In genomic region chr2:124309361-124310128, GRCm38 (mm10) we compare ENCODE assay signal across 20 mouse cellular contexts.
DNase-seq lines count a peak whose midpoint lies in the region; ATAC-seq lines count a peak whose summit lies in the region.
"Had no signal": no experiment of that assay in that cellular context is flagged by ENCODE, and none has a peak within 500 bp of the region (broad histone marks: within the 10 kb centered on the region; RNA-seq: fewer than 3 reads in every experiment).

No protein-coding gene starts in this region.

- no peaks in the 10 kb centered on the region for H3K9me3 ChIP-seq in hindbrain, embryonic 16.5 days (ENCODE audit: control insufficient read depth, low read length)
- no peaks in the 10 kb centered on the region for H3K9me3 ChIP-seq in hindbrain, embryonic 13.5 days
- H3K9me3 ChIP-seq in stomach, embryonic 16.5 days (replicated peaks; ENCODE audit: control insufficient read depth, low read length) = no peaks in the 10 kb centered on the region
- H3K9me3 ChIP-seq: embryonic facial prominence, embryonic 15.5 days; forebrain, embryonic 10.5 days; heart, embryonic 10.5 days had no signal

- H3K27ac ChIP-seq in hindbrain, embryonic 16.5 days (ENCODE audit: low read depth, low read length) = no peak overlapping the region
- no peak overlapping the region for H3K27ac ChIP-seq in hindbrain, embryonic 13.5 days
- no peak overlapping the region for H3K27ac ChIP-seq in stomach, embryonic 16.5 days (ENCODE audit: low read length)
- H3K27ac ChIP-seq: embryonic facial prominence, embryonic 15.5 days; forebrain, embryonic 10.5 days; heart, embryonic 10.5 days; hindbrain, embryonic 14.5 days had no signal

- H3K9ac ChIP-seq in hindbrain, embryonic 16.5 days (ENCODE audit: low read depth, low read length) = no peak overlapping the region
- no peak overlapping the region for H3K9ac ChIP-seq in hindbrain, embryonic 13.5 days
- no peak overlapping the region for H3K9ac ChIP-seq in stomach, embryonic 16.5 days (ENCODE audit: low read length)
- H3K9ac ChIP-seq: embryonic facial prominence, embryonic 15.5 days; hindbrain, embryonic 14.5 days had no signal

- ATAC-seq in hindbrain, embryonic 16.5 days = peak; percentile 37; the same call in 1 of the 2 replicates
- ATAC-seq in hindbrain, embryonic 13.5 days (ENCODE audit: low FRiP score) = no peak
- ATAC-seq in stomach, embryonic 16.5 days (ENCODE audit: insufficient read depth, low FRiP score) = peak; percentile 91
- ATAC-seq: forebrain, embryonic 14.5 days had no signal

- H3K36me3 ChIP-seq in hindbrain, embryonic 16.5 days (ENCODE audit: control insufficient read depth, insufficient read depth, low read length) = no peaks in the 10 kb centered on the region
- H3K36me3 ChIP-seq in hindbrain, embryonic 13.5 days = no peaks in the 10 kb centered on the region
- no peaks in the 10 kb centered on the region for H3K36me3 ChIP-seq in stomach, embryonic 16.5 days (ENCODE audit: control insufficient read depth, insufficient read depth, low read length)
- H3K36me3 ChIP-seq: embryonic facial prominence, embryonic 15.5 days; forebrain, embryonic 10.5 days; heart, embryonic 10.5 days had no signal

- DNase-seq in urinary bladder, postnatal 36 days (ENCODE audit: low spot score in 2 of 2) = peak; percentile 5 to 37
- no peak for DNase-seq in urinary bladder, postnatal 25 days (ENCODE audit: low spot score)
- DNase-seq in gastrocnemius, postnatal 14 days = no peak
- no peak for DNase-seq in embryo, embryonic 11 days
- DNase-seq: adrenal gland, adult 8-10 months; adrenal gland, postnatal 36 days; cerebellum, adult 2 months; cerebellum, postnatal 10 days; heart, adult 18-20 months; heart, postnatal 10 days; heart, postnatal 4 days had no signal

- WGBS in hindbrain, embryonic 16.5 days = 92% methylated on average over 6 of the region's 6 CpGs
- WGBS in hindbrain, embryonic 13.5 days = 94% methylated on average over 6 of the region's 6 CpGs
- WGBS in stomach, embryonic 16.5 days = 79% methylated on average over 6 of the region's 6 CpGs

- H3K4me1 ChIP-seq in hindbrain, embryonic 16.5 days (ENCODE audit: control insufficient read depth, insufficient read depth, low read depth, low read length) = no peaks in the 10 kb centered on the region
- no peaks in the 10 kb centered on the region for H3K4me1 ChIP-seq in hindbrain, embryonic 13.5 days (replicated peaks)
- no peaks in the 10 kb centered on the region for H3K4me1 ChIP-seq in stomach, embryonic 16.5 days (ENCODE audit: control insufficient read depth, insufficient read depth, low read length)
- H3K4me1 ChIP-seq: embryonic facial prominence, embryonic 15.5 days; forebrain, embryonic 10.5 days; heart, embryonic 10.5 days had no signal

- intact Hi-C loops in gastrocnemius, postnatal 14 days (cut with DNase I; ENCODE audit: low total_unique reads) = no loop called here

- no peak overlapping the region for H3K4me3 ChIP-seq in hindbrain, embryonic 16.5 days (ENCODE audit: low read length)
- H3K4me3 ChIP-seq in hindbrain, embryonic 13.5 days = no peak overlapping the region
- H3K4me3 ChIP-seq in stomach, embryonic 16.5 days (replicated peaks; ENCODE audit: low read length) = no peak overlapping the region
- H3K4me3 ChIP-seq: embryonic facial prominence, embryonic 15.5 days; erythroblast, embryonic 14.5 days; forebrain, embryonic 10.5 days; heart, embryonic 10.5 days had no signal

- H3K27me3 ChIP-seq in hindbrain, embryonic 16.5 days (replicated peaks; ENCODE audit: control insufficient read depth, insufficient read depth, low read length) = no peaks in the 10 kb centered on the region
- no peaks in the 10 kb centered on the region for H3K27me3 ChIP-seq in hindbrain, embryonic 13.5 days
- H3K27me3 ChIP-seq in stomach, embryonic 16.5 days (ENCODE audit: control insufficient read depth, insufficient read depth, low read length) = no peaks in the 10 kb centered on the region
- H3K27me3 ChIP-seq: embryonic facial prominence, embryonic 15.5 days had no signal

- no peak overlapping the region for H3K4me2 ChIP-seq in hindbrain, embryonic 16.5 days (ENCODE audit: low read length)
- no peak overlapping the region for H3K4me2 ChIP-seq in hindbrain, embryonic 13.5 days
- H3K4me2 ChIP-seq in stomach, embryonic 16.5 days (ENCODE audit: low read depth, low read length) = no peak overlapping the region
- H3K4me2 ChIP-seq: embryonic facial prominence, embryonic 15.5 days; hindbrain, embryonic 14.5 days had no signal

Comparison
In these comparisons a context has a peak if more than half of its experiments do, and no peak if none do; other contexts are left out.
1. DNase-seq: peak in urinary bladder, postnatal 36 days (2 of 2); none in urinary bladder, postnatal 25 days (single experiment), gastrocnemius, postnatal 14 days (single experiment) and embryo, embryonic 11 days (single experiment).